Mouse (Mus musculus) intestine, embryonic 16.5 days (tissue): ENCODE data around the gene Cul7. TPM values are rescaled to one million over a fixed set of nuclear protein-coding genes. Genes with fewer than 3 reads are reported as not detected.

Experiments
- ATAC-seq: fragments of 200-750 bp; cut with Nextera tagmentation; 2 replicates; pipeline ENCODE4 v1.8.0; 2017; ENCODE audit warnings: moderate TSS enrichment, moderate library complexity
- H3K27ac ChIP-seq: fragments of 300-500 bp; sonication (generic); 2 replicates; pipeline ENCODE4 v1.5.1; 2014; ENCODE audit warnings: mild to moderate bottlenecking, low read length
- H3K27me3 ChIP-seq: fragments of 300-500 bp; sonication (generic); replicated peaks from 2 replicates; pipeline ENCODE4 v1.6.1; 2014; ENCODE audit warnings: low read length, control low read depth, mixed read lengths; ENCODE audit not compliant: control insufficient read depth, insufficient read depth
- H3K36me3 ChIP-seq: fragments of 300-500 bp; sonication (generic); 2 replicates; pipeline ENCODE4 v1.6.1; 2014; ENCODE audit warnings: low read length, control low read depth; ENCODE audit not compliant: control insufficient read depth, insufficient read depth
- H3K4me1 ChIP-seq: fragments of 300-500 bp; sonication (generic); 2 replicates; pipeline ENCODE4 v1.6.1; 2014; ENCODE audit warnings: low read length, control low read depth, mixed read lengths; ENCODE audit not compliant: control insufficient read depth, insufficient read depth
- H3K4me2 ChIP-seq: fragments of 300-500 bp; sonication (generic); 2 replicates; pipeline ENCODE4 v1.6.1; 2014; ENCODE audit warnings: low read depth, low read length, control low read depth
- H3K4me3 ChIP-seq: fragments of 300-500 bp; sonication (generic); 2 replicates; pipeline ENCODE4 v1.5.1; 2014; ENCODE audit warnings: mild to moderate bottlenecking, low read length
- H3K9ac ChIP-seq: fragments of 300-500 bp; sonication (generic); 2 replicates; pipeline ENCODE4 v1.6.1; 2014; ENCODE audit warnings: low read depth, low read length
- H3K9me3 ChIP-seq: fragments of 300-500 bp; sonication (generic); 2 replicates; pipeline ENCODE4 v1.6.1; 2016; ENCODE audit warnings: low read length, control low read depth; ENCODE audit not compliant: control insufficient read depth
- WGBS: fragments of 180-500 bp; shearing (Covaris S2); extraction: QIAGEN DNeasy Blood & Tissue Kit; methylation state at CpG from one replicate; pipeline ENCODE4 v1.1.7; 2014; 5-methylcytosine and 5-hydroxymethylcytosine counted together
- polyA plus RNA-seq: library from polyadenylated mRNA; unstranded; fragments of >200 nt; fragmentation: Nextera tagmentation; extraction: Ambion mirVana; gene quantifications from 2 replicates; pipeline ENCODE4 v1.2.1, GENCODE M21; 2015

Cul7 gene
- polyA plus RNA-seq, 1 experiment from 2014 or later = 42.4 TPM

GRCm38 (mm10) chr17:46678416-46678815 is 28.3 kb downstream of the Cul7 start, which contains the start of gene Mea1:
Gene Mea1 (plus strand): TSS chr17:46678793.
- ATAC-seq = no peak
- peak within 1 kb of the TSS; percentile 23; the same call in 1 of the 2 replicates for H3K27ac ChIP-seq
- 82% methylated on average over 9 of the region's 9 CpGs for WGBS
- H3K4me1 ChIP-seq = peaks cover 34% of the 10 kb centered on the region
- peak within 1 kb of the TSS; percentile 74 for H3K4me2 ChIP-seq
- no peaks in the 10 kb centered on the region for H3K9me3 ChIP-seq
- H3K9ac ChIP-seq = peak within 1 kb of the TSS; percentile 79
- H3K36me3 ChIP-seq = peaks cover 10% of the 10 kb centered on the region; the same call in 1 of the 2 replicates
- peak within 1 kb of the TSS; percentile 74 for H3K4me3 ChIP-seq
- no peaks in the 10 kb centered on the region for H3K27me3 ChIP-seq

GRCm38 (mm10) chr17:46678911-46679310 is 28.8 kb downstream of the Cul7 start:
- H3K4me2 ChIP-seq = peak overlapping the region; percentile 74
- H3K36me3 ChIP-seq = peaks cover 13% of the 10 kb centered on the region; the same call in 1 of the 2 replicates
- H3K9ac ChIP-seq = peak overlapping the region; percentile 79
- no peaks in the 10 kb centered on the region for H3K27me3 ChIP-seq
- no peaks in the 10 kb centered on the region for H3K9me3 ChIP-seq
- peaks cover 34% of the 10 kb centered on the region for H3K4me1 ChIP-seq
- no peak for ATAC-seq
- WGBS = 49% methylated on average over 9 of the region's 9 CpGs
- peak overlapping the region; percentile 74 for H3K4me3 ChIP-seq
- peak overlapping the region; percentile 23; the same call in 1 of the 2 replicates for H3K27ac ChIP-seq

GRCm38 (mm10) chr17:46679843-46680759 is 30.0 kb downstream of the Cul7 start:
- Histone ChIP-seq H3K36me3 (peaks cover 24% of the 10 kb centered on the region), H3K4me1 (peaks cover 27% of the 10 kb centered on the region), H3K4me3 (peak overlapping the region; percentile 74), H3K9ac (peak overlapping the region; percentile 79), H3K27me3 (no peaks in the 10 kb centered on the region), H3K4me2 (peak overlapping the region; percentile 74), H3K9me3 (no peaks in the 10 kb centered on the region), H3K27ac (peak overlapping the region; percentile 92)
- ATAC-seq = no peak; the same call in 1 of the 2 replicates
- WGBS = under 1% methylated on average over 34 of the region's 34 CpGs

GRCm38 (mm10) chr17:46680760-46681373 is 30.7 kb downstream of the Cul7 start, which contains the start of gene Klhdc3:
Gene Klhdc3 (minus strand): TSS chr17:46680914.
- Histone ChIP-seq H3K36me3 (peaks cover 31% of the 10 kb centered on the region), H3K27ac (peak within 1 kb of the TSS; percentile 92), H3K4me2 (peak within 1 kb of the TSS; percentile 89), H3K9ac (peak within 1 kb of the TSS; percentile 79), H3K4me1 (peaks cover 26% of the 10 kb centered on the region), H3K4me3 (peak within 1 kb of the TSS; percentile 74), H3K27me3 (no peaks in the 10 kb centered on the region), H3K9me3 (no peaks in the 10 kb centered on the region)
- peak; percentile 98 for ATAC-seq
- under 1% methylated on average over 49 of the region's 49 CpGs for WGBS

GRCm38 (mm10) chr17:46681466-46682118 is 31.5 kb downstream of the Cul7 start:
- H3K36me3 ChIP-seq = peaks cover 32% of the 10 kb centered on the region
- peak overlapping the region; percentile 27; the same call in 1 of the 2 replicates for H3K27ac ChIP-seq
- H3K9me3 ChIP-seq = no peaks in the 10 kb centered on the region
- H3K4me1 ChIP-seq = peaks cover 26% of the 10 kb centered on the region
- peak overlapping the region; percentile 75 for H3K9ac ChIP-seq
- no peak for ATAC-seq
- H3K4me2 ChIP-seq = peak overlapping the region; percentile 89
- no peaks in the 10 kb centered on the region for H3K27me3 ChIP-seq
- WGBS = 21% methylated on average over 12 of the region's 12 CpGs
- H3K4me3 ChIP-seq = peak overlapping the region; percentile 74

GRCm38 (mm10) chr17:46682654-46683389 is 32.7 kb downstream of the Cul7 start:
- Histone ChIP-seq H3K9me3 (no peaks in the 10 kb centered on the region), H3K36me3 (peaks cover 31% of the 10 kb centered on the region; the same call in 1 of the 2 replicates), H3K27ac (no peak overlapping the region), H3K27me3 (no peaks in the 10 kb centered on the region), H3K4me3 (no peak overlapping the region), H3K4me1 (peaks cover 26% of the 10 kb centered on the region), H3K4me2 (no peak overlapping the region), H3K9ac (no peak overlapping the region)
- no peak for ATAC-seq
- 83% methylated on average over 16 of the region's 16 CpGs for WGBS

- Histone ChIP-seq H3K27ac (no peak overlapping the region), H3K27me3 (no peaks in the 10 kb centered on the region), H3K4me2 (no peak overlapping the region), H3K4me1 (peaks cover 8% of the 10 kb centered on the region), H3K36me3 (peaks cover 31% of the 10 kb centered on the region; the same call in 1 of the 2 replicates), H3K4me3 (no peak overlapping the region), H3K9me3 (no peaks in the 10 kb centered on the region), H3K9ac (no peak overlapping the region)
- WGBS = 89% methylated on average over 6 of the region's 6 CpGs
- no peak for ATAC-seq
Measured at GRCm38 (mm10) chr17:46685913-46686312, 35.8 kb downstream of the Cul7 start.

DNA sequence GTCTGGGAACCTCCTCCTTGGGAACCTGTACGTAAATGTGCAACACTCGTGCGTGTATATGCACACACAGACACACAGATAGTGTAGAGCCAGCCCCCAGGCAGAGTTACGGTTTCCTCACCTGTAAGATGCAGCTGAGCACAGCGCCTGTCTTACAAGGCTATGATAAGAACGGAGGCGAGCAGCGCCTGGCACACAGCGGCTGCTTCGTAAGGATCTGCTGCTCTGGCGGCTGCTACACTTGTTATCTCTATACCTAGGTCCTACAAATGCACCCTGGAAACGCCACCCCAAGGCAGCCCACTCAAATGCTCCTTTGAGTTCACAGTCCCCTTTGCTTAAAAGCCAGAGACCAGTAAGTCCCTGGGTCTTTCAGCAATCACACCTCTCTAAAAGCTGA is 40.5 kb downstream of the Cul7 start:
- no peaks in the 10 kb centered on the region for H3K27me3 ChIP-seq
- peaks cover 9% of the 10 kb centered on the region; the same call in 1 of the 2 replicates for H3K36me3 ChIP-seq
- WGBS = 87% methylated on average over 12 of the region's 12 CpGs
- H3K4me3 ChIP-seq = no peak overlapping the region
- ATAC-seq = no peak
- no peak overlapping the region for H3K9ac ChIP-seq
- no peak overlapping the region for H3K27ac ChIP-seq
- no peaks in the 10 kb centered on the region for H3K9me3 ChIP-seq
- no peaks in the 10 kb centered on the region for H3K4me1 ChIP-seq
- no peak overlapping the region for H3K4me2 ChIP-seq
